Mouse (Mus musculus) yolk sac, embryonic 10.5 days (tissue): ENCODE measurements around the gene 9330161L09Rik.

Experiments
- DNase-seq: peaks from one replicate; pipeline ENCODE4 v3.0.0-alpha.2; 2017; ENCODE audit warnings: low spot score

Gene 9330161L09Rik

GRCm38 (mm10) chr12:103389348-103389727 is 18.3 kb downstream of the 9330161L09Rik start:
- no peak for DNase-seq

- DNase-seq = peak; percentile 96
Observed at GRCm38 (mm10) chr12:103388505-103389347, 18.9 kb downstream of the 9330161L09Rik start, which contains the start of gene Otub2. Gene Otub2, plus strand, starts transcription at chr12:103388682.

GRCm38 (mm10) chr12:103380226-103380625 is 27.4 kb downstream of the 9330161L09Rik start:
- DNase-seq = no peak

- no peak for DNase-seq
Observed at GRCm38 (mm10) chr12:103376774-103377173, 30.8 kb downstream of the 9330161L09Rik start.

- no peak for DNase-seq
Observed at GRCm38 (mm10) chr12:103376124-103376523, 31.5 kb downstream of the 9330161L09Rik start.

- DNase-seq = no peak
Observed at GRCm38 (mm10) chr12:103373530-103374236, 33.9 kb downstream of the 9330161L09Rik start.

GRCm38 (mm10) chr12:103371711-103372110 is 35.9 kb downstream of the 9330161L09Rik start:
- no peak for DNase-seq

- no peak for DNase-seq
Observed at GRCm38 (mm10) chr12:103370861-103371260, 36.8 kb downstream of the 9330161L09Rik start.

- no peak for DNase-seq
Observed at GRCm38 (mm10) chr12:103368777-103369176, 38.8 kb downstream of the 9330161L09Rik start.

- DNase-seq = no peak
Observed at GRCm38 (mm10) chr12:103368326-103368669, 39.3 kb downstream of the 9330161L09Rik start.

- peak; percentile 59 for DNase-seq
Observed at GRCm38 (mm10) chr12:103367620-103368325, 39.8 kb downstream of the 9330161L09Rik start.

GRCm38 (mm10) chr12:103367171-103367570 is 40.4 kb downstream of the 9330161L09Rik start:
- no peak for DNase-seq

GRCm38 (mm10) chr12:103362336-103362735 is 45.3 kb downstream of the 9330161L09Rik start:
- no peak for DNase-seq

- no peak for DNase-seq
Observed at GRCm38 (mm10) chr12:103361539-103362307, 45.9 kb downstream of the 9330161L09Rik start.

- no peak for DNase-seq
Observed at GRCm38 (mm10) chr12:103360812-103361211, 46.8 kb downstream of the 9330161L09Rik start.

GRCm38 (mm10) chr12:103358951-103359801 is 48.4 kb downstream of the 9330161L09Rik start:
- DNase-seq = no peak

GRCm38 (mm10) chr12:103358216-103358615 is 49.4 kb downstream of the 9330161L09Rik start:
- DNase-seq = no peak
